Mouse (Mus musculus): ENCODE data around the gene Rnf224. TPM values are rescaled to one million over a fixed set of nuclear protein-coding genes. Genes with fewer than 3 reads are reported as not detected.

The Rnf224 gene
- polyA plus RNA-seq, 1 experiment from 2014 or later, result not detected

DNA sequence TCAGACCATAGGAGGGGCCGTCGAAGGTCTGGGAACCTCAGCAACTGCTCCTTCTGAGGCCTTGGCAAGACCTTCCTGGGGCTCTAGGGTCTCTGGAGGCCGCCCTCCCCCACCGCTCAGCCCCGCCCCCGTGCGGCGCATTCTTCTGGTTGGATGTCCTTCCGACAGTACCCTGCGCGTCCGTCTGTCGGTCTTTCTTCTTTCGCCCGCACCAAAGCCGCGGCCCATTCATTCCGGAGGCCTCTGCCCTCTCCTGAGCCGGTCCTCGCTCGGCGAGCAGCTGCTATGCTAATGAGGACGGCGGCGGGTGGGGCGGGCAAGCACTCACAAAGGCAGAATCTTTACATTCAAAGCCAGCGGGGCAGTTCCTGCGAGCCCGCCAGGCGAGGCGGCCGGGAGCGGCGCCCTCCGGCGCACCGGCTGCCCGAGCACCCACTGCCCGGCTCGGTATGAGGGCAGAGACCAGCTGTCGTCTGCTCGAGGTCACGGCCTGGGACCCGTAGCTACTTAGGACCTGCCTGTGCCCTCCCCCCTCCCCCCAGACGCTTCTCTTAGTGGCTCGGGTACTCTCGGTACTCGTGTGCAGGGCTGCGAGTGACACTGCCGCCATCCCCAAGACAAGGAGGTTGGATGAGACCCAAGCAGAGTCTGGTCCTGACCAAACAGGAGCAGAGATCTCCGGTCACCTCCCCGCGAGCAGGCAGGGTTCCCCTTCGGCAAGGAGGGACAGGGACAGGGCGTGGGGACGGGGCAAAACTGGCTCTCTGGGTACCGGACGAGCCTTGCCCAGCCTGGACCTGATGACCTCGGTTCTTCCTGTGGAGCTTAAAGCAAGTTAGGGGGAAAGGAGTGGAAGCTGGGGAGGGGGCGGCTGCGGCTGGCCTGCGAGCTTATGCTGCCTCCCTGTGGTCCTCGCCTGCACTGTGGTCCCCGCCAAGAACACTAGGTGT lies 50.7 kb downstream of the Rnf224 start:
- peak; percentile 80 for DNase-seq (ENCODE audit: low spot score)
- Histone ChIP-seq H3K4me3 (ENCODE audit: low read depth, low read length) (peak overlapping the region; percentile 43), H3K4me1 (ENCODE audit: control insufficient read depth, insufficient read depth, low read length) (peaks cover 5% of the 10 kb centered on the region; the same call in 1 of the 2 replicates), H3K9ac (replicated peaks; ENCODE audit: low read length) (peak overlapping the region; percentile 77), H3K4me2 (ENCODE audit: low read depth, low read length) (peak overlapping the region; percentile 89), H3K27ac (replicated peaks; ENCODE audit: low read depth, low read length) (peak overlapping the region; percentile 85), H3K36me3 (replicated peaks; ENCODE audit: control insufficient read depth, insufficient read depth, low read depth, low read length) (no peaks in the 10 kb centered on the region; the same call in 1 of the 2 replicates), H3K9me3 (replicated peaks; ENCODE audit: control insufficient read depth, low read length) (no peaks in the 10 kb centered on the region), H3K27me3 (ENCODE audit: control insufficient read depth, insufficient read depth, low read length) (peaks cover 33% of the 10 kb centered on the region)
- peak; percentile 71 for ATAC-seq (replicated peaks; ENCODE audit: insufficient number of reproducible peaks, low FRiP score, low TSS enrichment, low read depth)
- WGBS, result under 1% methylated on average over 64 of the region's 64 CpGs

DNA sequence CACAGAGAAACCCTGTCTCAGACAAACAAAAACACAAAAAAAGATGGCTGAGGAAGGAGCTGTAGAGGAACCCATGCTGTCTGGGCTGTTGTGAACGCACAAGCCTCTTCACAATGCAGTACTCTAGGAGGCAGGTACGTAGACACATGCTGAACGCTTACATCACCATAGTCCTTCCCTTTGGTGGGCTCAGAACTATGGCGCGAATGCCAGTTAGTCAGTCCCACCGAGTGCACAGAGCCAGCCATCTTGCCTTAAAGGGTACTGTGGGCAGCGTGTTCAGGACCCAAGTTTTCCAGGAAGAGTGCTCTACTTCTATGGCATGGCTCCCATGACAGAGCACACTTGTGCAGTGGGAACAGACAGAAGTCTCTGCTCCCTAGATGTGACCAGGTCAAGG lies 52.1 kb downstream of the Rnf224 start:
- H3K4me3 ChIP-seq (ENCODE audit: low read depth, low read length), result no peak overlapping the region
- H3K9me3 ChIP-seq (replicated peaks; ENCODE audit: control insufficient read depth, low read length), result no peaks in the 10 kb centered on the region
- no peak overlapping the region for H3K9ac ChIP-seq (replicated peaks; ENCODE audit: low read length)
- DNase-seq (ENCODE audit: low spot score), result no peak
- H3K4me1 ChIP-seq (ENCODE audit: control insufficient read depth, insufficient read depth, low read length), result peaks cover 5% of the 10 kb centered on the region; the same call in 1 of the 2 replicates
- no peak overlapping the region for H3K4me2 ChIP-seq (ENCODE audit: low read depth, low read length)
- no peak overlapping the region for H3K27ac ChIP-seq (replicated peaks; ENCODE audit: low read depth, low read length)
- peaks cover 47% of the 10 kb centered on the region for H3K27me3 ChIP-seq (ENCODE audit: control insufficient read depth, insufficient read depth, low read length)
- 92% methylated on average over 7 of the region's 7 CpGs for WGBS
- no peak for ATAC-seq (replicated peaks; ENCODE audit: insufficient number of reproducible peaks, low FRiP score, low TSS enrichment, low read depth)
- H3K36me3 ChIP-seq (replicated peaks; ENCODE audit: control insufficient read depth, insufficient read depth, low read depth, low read length), result no peaks in the 10 kb centered on the region; the same call in 1 of the 2 replicates

Other genes with a start within 250 kb of the Rnf224 start
- gene Nsmf, start 182.4 kb downstream of the Rnf224 start, polyA plus RNA-seq (2014; fragmentation: Nextera tagmentation; extraction: Ambion mirVana), result 29.5 and 36.2 TPM in 2 replicates
- gene Entpd8, start 156.5 kb downstream of the Rnf224 start, polyA plus RNA-seq (2014; fragmentation: Nextera tagmentation; extraction: Ambion mirVana), result not detected in 2 replicates
- 0.13 TPM in 1 of 2 replicates, not detected in the other for gene Noxa1, start 141.6 kb downstream of the Rnf224 start, polyA plus RNA-seq (2014; fragmentation: Nextera tagmentation; extraction: Ambion mirVana)
- 16.8 and 17.0 TPM in 2 replicates for gene Nrarp, start 56.0 kb downstream of the Rnf224 start, polyA plus RNA-seq (2014; fragmentation: Nextera tagmentation; extraction: Ambion mirVana)
- 1.9 and 2.6 TPM in 2 replicates for gene Tor4a, start 39.9 kb downstream of the Rnf224 start, polyA plus RNA-seq (2014; fragmentation: Nextera tagmentation; extraction: Ambion mirVana)
- 90.5 and 92.2 TPM in 2 replicates for gene Nelfb, start 25.3 kb downstream of the Rnf224 start, polyA plus RNA-seq (2014; fragmentation: Nextera tagmentation; extraction: Ambion mirVana)
- not detected in 2 replicates for gene Stpg3, start 22.1 kb downstream of the Rnf224 start, polyA plus RNA-seq (2014; fragmentation: Nextera tagmentation; extraction: Ambion mirVana)
- gene Fam166a, start 18.0 kb downstream of the Rnf224 start, polyA plus RNA-seq (2014; fragmentation: Nextera tagmentation; extraction: Ambion mirVana), result 1.4 TPM in 1 of 2 replicates, not detected in the other
- 456 and 490 TPM in 2 replicates for gene Tubb4b, start 12.1 kb downstream of the Rnf224 start, polyA plus RNA-seq (2014; fragmentation: Nextera tagmentation; extraction: Ambion mirVana)
- not detected in 2 replicates for gene Slc34a3, start 2.4 kb downstream of the Rnf224 start, polyA plus RNA-seq (2014; fragmentation: Nextera tagmentation; extraction: Ambion mirVana)
- 7.4 and 10.4 TPM in 2 replicates for gene Rnf208, start 5.5 kb upstream of the Rnf224 start, polyA plus RNA-seq (2014; fragmentation: Nextera tagmentation; extraction: Ambion mirVana)
- gene Cysrt1, start 5.7 kb upstream of the Rnf224 start, polyA plus RNA-seq (2014; fragmentation: Nextera tagmentation; extraction: Ambion mirVana), result 0.50 TPM in 1 of 2 replicates, not detected in the other
- 3.3 and 4.2 TPM in 2 replicates for gene AL732309.1, start 10.1 kb upstream of the Rnf224 start, polyA plus RNA-seq (2014; fragmentation: Nextera tagmentation; extraction: Ambion mirVana)
- gene Tmem203, start 18.7 kb upstream of the Rnf224 start, polyA plus RNA-seq (2014; fragmentation: Nextera tagmentation; extraction: Ambion mirVana), result 12.8 and 13.3 TPM in 2 replicates
- gene Tprn, start 25.8 kb upstream of the Rnf224 start, polyA plus RNA-seq (2014; fragmentation: Nextera tagmentation; extraction: Ambion mirVana), result 4.3 and 4.9 TPM in 2 replicates
- 253 and 254 TPM in 2 replicates for gene Ssna1, start 35.7 kb upstream of the Rnf224 start, polyA plus RNA-seq (2014; fragmentation: Nextera tagmentation; extraction: Ambion mirVana)
- 111 and 113 TPM in 2 replicates for gene Anapc2, start 35.7 kb upstream of the Rnf224 start, polyA plus RNA-seq (2014; fragmentation: Nextera tagmentation; extraction: Ambion mirVana)
- not detected in 2 replicates for gene Tmem210, start 51.4 kb upstream of the Rnf224 start, polyA plus RNA-seq (2014; fragmentation: Nextera tagmentation; extraction: Ambion mirVana)
- gene Lrrc26, start 53.1 kb upstream of the Rnf224 start, polyA plus RNA-seq (2014; fragmentation: Nextera tagmentation; extraction: Ambion mirVana), result not detected in 2 replicates
- 1.6 TPM in 2 replicates for gene Grin1, start 82.4 kb upstream of the Rnf224 start, polyA plus RNA-seq (2014; fragmentation: Nextera tagmentation; extraction: Ambion mirVana)
- gene Man1b1, start 95.6 kb upstream of the Rnf224 start, polyA plus RNA-seq (2014; fragmentation: Nextera tagmentation; extraction: Ambion mirVana), result 87.2 and 92.7 TPM in 2 replicates
- 18.2 and 19.1 TPM in 2 replicates for gene Dpp7, start 119.6 kb upstream of the Rnf224 start, polyA plus RNA-seq (2014; fragmentation: Nextera tagmentation; extraction: Ambion mirVana)
- gene Uap1l1, start 128.9 kb upstream of the Rnf224 start, polyA plus RNA-seq (2014; fragmentation: Nextera tagmentation; extraction: Ambion mirVana), result 5.2 and 8.9 TPM in 2 replicates
- gene Sapcd2, start 135.5 kb upstream of the Rnf224 start, polyA plus RNA-seq (2014; fragmentation: Nextera tagmentation; extraction: Ambion mirVana), result 39.1 and 43.2 TPM in 2 replicates
- gene Entpd2, start 159.1 kb upstream of the Rnf224 start, polyA plus RNA-seq (2014; fragmentation: Nextera tagmentation; extraction: Ambion mirVana), result 0.10 and 0.28 TPM in 2 replicates
- 26.8 and 38.0 TPM in 2 replicates for gene Npdc1, start 162.6 kb upstream of the Rnf224 start, polyA plus RNA-seq (2014; fragmentation: Nextera tagmentation; extraction: Ambion mirVana)
- not detected in 2 replicates for gene Fut7, start 186.5 kb upstream of the Rnf224 start, polyA plus RNA-seq (2014; fragmentation: Nextera tagmentation; extraction: Ambion mirVana)
- 2.2 TPM in 2 replicates for gene Abca2, start 191.9 kb upstream of the Rnf224 start, polyA plus RNA-seq (2014; fragmentation: Nextera tagmentation; extraction: Ambion mirVana)
- 0.71 TPM in 1 of 2 replicates, not detected in the other for gene Clic3, start 220.1 kb upstream of the Rnf224 start, polyA plus RNA-seq (2014; fragmentation: Nextera tagmentation; extraction: Ambion mirVana)
- 12.4 and 14.3 TPM in 2 replicates for gene Paxx, start 224.3 kb upstream of the Rnf224 start, polyA plus RNA-seq (2014; fragmentation: Nextera tagmentation; extraction: Ambion mirVana)
- gene Ptgds, start 233.3 kb upstream of the Rnf224 start, polyA plus RNA-seq (2014; fragmentation: Nextera tagmentation; extraction: Ambion mirVana), result 0.26 and 0.28 TPM in 2 replicates